Mouse (Mus musculus) embryo, embryonic 10.5 days (tissue): ENCODE measurements around the gene Mast4.

ENCODE experiments used
- DNase-seq: peaks from one replicate; pipeline ENCODE4 v3.0.0-alpha.2; 2015; ENCODE audit warnings: low spot score

Gene Mast4

DNA sequence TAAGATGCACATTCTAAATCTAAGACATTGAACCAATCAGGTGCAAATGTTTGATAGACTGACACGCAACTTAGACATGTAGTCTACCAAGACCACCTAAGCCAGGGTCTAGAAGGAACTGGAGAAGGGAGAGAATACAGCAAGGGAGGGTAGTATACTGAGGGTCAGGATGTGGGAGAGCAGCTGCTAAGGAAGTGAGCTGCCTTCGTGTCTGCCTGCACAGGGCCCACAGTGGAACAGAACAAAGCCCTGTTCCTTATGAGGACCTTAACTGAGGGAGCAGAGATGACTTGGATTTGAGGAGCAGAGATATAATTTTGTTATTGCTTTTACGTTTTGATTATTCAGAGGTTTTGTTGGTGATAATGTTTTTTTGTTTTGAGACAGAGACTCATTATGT, 138.4 kb downstream of the Mast4 start:
- no peak for DNase-seq

DNA sequence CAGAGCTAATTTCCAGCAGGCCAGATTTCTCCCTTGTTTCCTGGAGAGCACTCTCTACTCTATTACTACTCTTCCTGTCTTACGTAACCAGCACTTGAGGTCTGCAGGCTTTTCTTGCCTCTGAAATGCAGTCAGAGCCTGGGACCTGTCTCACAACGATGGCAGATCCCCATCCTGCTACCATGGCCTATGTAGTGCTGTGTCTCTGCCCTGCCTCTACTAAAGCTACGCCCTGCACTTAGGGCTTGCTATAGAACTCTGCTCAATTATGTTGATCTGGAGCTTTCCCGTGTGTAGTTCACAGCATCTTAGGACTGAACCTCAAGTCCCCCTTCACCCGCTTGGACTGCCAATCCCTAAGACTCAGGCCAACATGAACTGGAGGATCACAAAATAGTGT, 150.7 kb downstream of the Mast4 start:
- no peak for DNase-seq

DNA sequence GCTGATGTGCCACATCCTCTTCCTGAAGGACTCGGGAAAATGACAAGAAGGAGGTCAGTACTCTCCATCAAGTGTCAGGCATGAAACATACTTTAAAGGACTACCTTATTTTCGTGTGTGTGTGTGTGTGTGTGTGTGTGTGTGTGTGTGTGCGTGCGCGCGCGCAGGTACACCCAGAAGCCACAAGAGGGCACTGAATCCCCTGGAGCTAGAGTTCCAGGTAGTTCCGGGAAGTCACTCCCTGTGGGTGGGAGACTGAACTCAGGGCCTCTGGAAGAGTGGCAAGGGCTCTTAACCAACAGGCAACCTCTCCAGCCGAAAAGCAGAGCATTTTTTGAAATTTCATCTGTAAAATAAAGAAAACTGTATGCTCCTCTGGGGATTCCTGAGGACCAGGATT, 152.5 kb downstream of the Mast4 start:
- DNase-seq = no peak

DNA sequence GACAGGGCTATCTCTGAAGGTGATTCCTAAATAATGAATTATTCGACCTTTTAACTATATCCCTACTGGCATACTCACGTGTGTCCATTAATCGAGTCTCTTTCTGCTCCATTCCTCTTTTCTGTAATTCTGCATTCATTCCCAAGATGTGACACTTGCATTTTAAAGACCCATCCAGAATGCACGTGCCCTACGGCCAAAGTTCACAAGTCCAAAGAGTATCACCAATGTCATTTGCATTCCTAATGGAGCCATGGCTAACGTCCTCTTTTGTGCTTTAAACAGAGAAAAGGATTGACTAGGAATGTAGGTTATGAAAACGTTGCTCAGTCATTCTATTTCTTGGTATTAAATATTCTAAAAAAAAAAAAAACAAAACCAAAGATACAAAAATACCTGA, 157.4 kb downstream of the Mast4 start:
- DNase-seq = no peak

DNA sequence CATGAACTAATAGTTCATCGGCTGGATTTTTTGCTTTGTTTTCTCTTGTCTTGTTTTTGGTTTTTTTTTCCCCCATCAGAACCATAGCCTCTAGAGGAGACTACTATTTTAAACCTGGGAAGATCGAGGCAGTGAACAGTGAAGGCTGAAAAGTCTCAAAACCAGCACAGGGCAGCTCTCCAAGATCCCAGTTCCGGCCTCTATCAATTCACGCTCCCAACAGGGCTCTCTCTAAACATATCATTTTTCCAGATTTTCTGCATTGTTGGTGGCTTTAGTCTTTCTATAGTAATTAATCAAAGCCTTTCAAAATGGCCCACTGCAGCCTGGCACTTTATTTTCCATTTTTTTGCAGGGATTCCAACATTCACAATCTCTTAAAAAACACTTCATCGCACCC, 159.9 kb downstream of the Mast4 start:
- no peak for DNase-seq

DNA sequence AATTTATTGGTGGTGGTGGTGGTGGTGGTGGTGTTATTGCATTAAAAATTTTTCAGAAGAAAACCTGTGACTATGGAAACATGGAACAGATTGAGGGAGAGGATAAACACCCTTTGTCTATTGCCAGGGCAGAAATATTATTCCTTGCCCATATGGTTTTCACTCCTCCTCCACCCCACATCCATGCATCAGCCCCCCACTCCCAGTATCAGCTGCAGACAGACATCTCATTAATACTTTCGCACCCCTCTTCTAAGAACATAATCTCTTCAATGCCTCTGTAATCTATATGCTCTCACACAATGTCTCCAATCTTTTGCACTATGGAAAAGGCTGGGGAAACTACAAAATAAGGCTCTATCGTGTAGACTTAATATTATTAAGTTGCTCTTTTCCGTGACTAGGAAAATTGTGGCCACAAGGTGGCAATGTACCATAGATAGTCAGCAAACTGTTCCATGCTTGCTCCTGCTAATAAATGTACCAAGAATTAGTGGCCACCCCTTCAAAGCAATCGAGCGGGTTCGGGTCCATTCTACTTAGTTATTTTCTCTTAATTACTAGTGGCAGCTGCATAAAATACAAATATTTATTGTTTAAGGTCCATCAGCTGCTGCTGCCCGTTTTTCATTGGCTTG, 160.6 kb downstream of the Mast4 start:
- peak; percentile 87 for DNase-seq

DNA sequence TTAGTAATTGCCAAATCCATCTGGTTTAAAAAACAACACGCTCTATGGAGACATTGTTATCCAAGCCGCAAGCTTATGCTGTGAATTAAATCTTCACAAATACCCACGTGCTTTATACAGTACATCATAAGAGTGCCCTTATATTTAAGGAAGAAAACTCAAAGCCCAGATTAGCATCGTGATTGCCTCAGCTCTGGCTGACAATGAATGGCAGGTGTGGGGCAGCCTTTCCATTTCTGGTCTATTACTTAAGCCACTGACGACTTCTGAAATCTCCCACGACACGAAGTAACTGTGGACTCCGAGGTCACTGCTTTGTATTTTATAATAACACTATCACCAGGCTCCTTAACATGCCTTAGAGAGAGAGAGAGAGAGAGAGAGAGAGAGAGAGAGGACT, 182.4 kb downstream of the Mast4 start:
- no peak for DNase-seq

DNA sequence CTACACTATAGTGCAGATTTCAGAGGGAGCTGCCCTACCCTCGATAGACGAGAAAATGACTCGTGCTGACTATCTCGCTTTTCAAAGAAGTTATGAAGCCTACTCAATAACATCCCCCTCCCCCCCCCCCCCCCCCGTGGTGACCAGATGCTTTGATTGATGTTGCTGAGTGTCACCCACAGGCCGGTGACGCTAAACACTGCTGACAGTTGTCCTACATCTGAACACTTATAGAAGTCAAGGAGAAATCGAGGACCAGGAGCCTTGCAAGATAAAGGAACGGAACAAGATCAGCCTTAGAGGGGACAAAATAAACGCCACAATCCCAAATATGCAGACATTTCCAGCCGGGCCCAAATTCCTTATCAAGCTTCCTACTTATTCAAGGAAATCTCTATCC, 183.1 kb downstream of the Mast4 start:
- DNase-seq = no peak

DNA sequence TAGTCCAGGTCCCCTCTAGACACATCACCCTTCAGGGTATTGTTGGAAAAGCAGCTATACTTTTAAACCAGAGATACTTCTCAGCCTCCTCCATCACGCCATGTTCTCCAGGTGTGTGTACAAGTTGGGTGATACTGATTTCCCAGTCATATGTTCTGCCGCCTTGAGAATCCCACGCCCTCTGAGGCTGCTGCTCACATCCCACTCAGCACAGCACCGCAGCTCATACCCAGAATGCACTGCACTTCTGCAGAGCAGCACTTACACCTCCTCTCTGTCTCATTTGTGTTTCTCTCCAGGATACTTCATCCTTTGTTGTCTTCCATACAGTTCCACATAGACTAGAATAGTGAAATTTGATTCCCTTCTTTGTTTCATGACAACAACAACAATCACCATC, 183.6 kb downstream of the Mast4 start:
- DNase-seq = no peak

DNA sequence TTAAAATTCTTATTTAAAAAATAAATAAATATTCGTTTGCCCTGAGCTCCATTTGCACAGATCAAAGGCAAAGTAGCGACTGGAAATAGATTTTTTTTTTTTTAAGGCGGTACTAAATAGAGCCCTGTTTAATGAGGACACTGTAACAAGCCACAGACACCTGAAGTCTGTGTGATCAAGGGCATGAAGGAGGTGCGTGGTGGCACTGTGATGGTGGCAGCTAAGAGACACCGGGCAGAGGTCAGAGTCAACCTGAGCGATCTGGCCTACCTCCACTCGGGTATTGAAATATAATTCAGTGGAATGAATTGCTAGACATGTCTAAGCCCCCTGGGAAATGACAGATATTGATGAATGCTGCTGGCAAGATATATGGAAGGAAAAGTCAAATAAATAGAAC, 184.9 kb downstream of the Mast4 start:
- DNase-seq = no peak

DNA sequence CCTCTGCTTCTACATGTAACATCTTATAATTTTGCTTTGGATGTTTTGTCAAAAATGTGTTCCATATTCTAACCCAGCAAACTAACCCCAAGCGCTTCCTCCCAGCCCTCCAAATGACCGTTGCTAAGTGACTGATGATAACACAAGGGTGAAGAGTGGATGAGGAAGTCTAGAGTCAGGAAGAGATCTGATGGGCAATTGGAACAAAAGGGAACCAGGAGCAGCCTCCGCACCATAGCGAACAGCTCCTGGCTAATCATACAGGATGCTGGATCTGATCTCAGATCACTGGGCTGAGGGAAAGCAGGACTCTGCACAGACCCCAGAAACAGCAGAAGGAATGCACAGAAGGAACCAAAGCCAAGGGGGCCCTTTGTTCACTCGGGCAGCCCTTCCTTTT, 190.0 kb downstream of the Mast4 start:
- DNase-seq = no peak

DNA sequence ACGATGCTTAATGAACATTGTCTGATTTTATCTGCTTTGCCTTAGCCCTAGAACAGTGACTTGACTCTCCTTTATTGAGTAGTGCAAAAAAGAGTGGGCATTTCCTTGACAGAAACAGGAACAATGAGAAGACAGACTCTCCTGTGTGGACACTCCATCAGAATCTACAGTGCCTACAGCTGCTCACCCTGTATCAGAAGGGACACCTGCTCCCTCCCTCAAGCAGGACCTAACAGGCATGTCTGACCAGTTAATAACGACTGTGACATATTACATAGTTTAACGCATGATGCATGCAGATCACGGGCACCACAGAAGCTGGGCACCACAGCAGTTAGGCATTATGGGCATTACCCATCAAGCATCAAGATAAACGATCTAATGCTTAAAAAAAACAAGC, 193.0 kb downstream of the Mast4 start:
- DNase-seq = no peak

DNA sequence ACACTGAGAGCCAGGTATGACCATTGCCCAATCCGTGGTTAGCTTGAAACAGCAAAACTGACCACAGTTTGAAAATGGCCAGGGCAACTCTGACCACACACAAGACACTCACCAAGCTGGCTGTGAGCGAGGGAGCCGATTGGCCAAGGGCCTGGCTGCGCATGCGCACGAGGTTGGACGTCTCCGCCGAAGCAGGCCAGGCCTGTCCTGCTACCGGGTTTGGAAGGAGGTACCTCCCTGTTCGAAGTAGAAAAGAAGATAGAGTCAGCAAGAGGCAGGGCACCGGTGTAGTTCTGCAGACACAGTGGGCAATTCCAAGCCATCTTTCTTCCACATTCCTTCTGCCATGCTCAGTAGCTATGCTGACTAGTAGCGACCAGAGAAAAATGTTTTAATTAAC, 194.2 kb downstream of the Mast4 start:
- no peak for DNase-seq

DNA sequence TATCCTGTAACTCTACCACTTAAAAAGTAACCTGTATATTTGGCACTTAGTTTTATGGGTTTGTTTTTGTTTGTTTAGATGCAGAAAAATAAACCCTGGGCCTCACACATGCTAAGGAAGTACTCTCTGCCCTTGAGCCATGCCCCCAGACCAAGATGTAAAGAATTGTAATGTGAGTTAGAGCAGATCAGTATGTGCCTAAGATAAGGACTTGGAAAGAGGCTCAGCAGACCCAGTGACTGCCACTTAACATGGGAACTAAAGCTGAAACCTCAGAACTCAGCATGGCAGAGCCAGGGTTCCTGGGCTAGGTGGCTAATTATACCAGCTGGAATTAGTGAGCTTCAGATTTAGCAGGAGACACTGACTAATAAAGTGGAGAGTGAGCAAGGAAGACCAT, 196.0 kb downstream of the Mast4 start:
- no peak for DNase-seq

DNA sequence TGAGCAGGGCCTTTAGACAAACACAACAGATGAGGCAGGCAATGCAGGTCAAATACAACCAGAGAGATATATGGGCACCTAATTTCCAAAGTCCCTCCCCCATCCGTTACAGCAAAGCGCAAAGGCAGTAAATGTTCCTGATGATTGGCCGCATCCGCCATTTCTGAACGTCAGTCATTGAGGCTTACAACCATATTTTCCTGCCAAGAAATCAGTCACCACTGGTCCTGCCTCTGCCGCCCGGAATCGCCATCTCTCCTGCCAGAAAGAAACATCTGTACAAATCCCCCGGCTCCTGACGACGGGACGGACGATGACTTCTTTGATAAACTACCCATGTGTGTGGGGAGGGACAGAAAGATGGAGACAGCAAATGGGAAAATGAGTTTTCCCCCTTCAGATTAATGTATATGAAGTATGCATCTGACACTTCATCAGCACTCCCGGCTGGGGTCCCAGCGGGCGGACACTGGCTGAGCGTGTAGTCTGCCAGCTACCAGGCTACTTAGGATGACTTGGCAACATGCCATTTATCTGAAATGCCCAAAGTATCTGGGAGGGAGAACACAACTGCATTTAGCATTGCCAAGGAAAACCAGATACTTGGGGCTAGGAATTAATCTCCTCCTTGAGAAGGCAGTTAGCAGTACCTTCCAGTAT, 198.9 kb downstream of the Mast4 start:
- DNase-seq = no peak

DNA sequence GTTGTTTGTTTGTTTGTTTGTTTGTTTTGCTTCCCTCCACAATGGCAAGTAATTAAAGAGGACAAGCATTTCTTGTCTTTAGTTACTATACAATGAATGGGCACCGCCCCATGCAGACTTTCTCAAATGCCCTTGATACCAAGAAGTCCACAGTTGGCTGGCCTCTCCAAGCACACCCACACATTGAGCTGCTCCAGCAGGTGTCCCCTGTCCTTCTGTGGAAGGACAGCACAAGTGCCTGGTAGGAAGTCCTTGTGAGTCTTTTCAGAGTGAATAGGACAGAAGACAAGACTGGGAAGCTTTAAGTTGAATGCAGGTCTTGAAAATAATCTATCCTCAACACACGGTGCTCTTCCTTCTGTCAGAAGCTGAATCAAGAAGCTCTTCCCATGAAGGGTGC, 202.5 kb downstream of the Mast4 start:
- no peak for DNase-seq

DNA sequence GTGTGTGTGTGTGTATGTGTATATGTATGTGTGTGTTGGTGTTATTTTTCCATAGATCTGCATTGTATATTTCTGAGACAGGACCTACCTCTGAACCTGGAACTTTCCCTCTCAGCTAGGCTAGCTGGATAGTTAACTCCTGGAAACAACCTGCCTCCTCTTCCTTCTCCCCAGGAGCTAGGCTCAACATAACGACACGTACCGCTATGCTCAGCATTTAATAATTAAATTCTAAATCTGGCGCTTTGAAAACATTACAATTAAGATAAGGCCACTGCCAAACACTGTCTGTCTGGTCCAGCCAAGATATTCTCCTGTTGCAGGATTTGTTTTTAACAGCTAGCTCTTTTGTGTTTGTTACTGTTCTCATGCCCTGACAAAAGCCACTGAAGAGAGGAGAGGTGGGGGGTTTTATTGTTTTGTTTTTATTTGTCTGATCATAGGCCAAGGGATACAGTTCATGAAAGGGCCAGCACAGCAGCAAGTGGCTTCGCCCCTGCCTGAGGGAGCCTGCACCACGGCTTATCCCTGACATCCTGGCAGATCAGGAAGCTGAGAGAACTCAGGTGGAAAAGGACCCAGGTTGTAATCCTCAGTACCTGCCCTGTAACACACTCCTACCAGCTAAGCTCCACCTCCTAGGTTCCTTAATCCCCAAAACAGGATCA, 205.0 kb downstream of the Mast4 start:
- no peak for DNase-seq

DNA sequence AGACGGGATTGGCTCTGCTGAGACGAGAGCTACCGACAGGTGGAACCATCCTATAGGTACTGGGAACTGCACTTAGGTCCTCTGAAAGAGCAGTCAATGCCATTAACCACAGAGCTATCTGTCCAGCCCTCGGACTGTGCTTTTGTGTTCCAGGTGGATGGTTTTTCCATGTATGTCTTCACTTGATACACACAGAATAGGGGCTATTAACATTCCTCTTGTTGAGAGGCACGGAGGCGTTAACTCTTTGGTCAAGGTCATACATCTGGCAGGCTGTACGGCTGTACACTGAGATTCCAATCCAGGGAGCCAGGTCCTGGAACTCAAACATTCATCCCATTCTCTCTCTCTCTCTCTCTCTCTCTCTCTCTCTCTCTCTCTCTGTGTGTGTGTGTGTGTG, 205.6 kb downstream of the Mast4 start:
- DNase-seq = no peak

DNA sequence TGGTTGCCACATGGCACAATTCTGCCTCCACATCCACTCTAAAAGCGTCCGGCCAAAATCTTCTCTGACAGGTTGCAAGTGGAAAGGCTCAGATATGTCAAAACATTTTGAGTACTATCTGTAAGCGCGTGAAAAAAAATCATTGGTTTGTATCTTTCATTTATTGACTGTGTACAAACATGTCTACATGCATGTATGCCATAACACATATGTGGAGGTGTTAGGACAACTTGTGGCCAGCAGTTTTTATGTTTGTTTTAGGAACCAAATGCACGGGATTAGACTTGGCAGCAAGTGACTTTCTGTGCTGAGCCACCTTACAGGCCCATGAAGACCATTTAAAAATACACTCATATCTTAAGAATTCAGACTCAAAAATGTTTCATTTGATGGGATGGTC, 206.7 kb downstream of the Mast4 start:
- no peak for DNase-seq

DNA sequence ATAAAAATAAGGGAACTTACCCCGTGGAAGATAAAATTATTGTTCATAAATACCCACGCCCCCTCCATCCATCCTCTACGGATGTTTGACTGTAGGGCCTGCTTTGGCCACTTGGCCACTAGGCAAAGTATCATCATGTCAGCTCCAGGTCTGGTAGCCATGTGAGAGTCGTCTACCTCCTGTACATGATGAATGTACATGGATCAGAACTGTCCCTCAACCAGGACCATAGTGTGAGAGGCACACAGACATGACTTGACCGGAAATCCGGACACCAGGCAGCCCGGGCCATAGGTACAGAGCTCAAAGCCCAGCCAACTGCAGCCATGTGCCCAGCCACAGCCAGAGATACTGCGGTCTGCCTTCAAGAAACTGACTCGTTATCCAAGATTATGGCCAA, 210.6 kb downstream of the Mast4 start:
- DNase-seq = no peak

DNA sequence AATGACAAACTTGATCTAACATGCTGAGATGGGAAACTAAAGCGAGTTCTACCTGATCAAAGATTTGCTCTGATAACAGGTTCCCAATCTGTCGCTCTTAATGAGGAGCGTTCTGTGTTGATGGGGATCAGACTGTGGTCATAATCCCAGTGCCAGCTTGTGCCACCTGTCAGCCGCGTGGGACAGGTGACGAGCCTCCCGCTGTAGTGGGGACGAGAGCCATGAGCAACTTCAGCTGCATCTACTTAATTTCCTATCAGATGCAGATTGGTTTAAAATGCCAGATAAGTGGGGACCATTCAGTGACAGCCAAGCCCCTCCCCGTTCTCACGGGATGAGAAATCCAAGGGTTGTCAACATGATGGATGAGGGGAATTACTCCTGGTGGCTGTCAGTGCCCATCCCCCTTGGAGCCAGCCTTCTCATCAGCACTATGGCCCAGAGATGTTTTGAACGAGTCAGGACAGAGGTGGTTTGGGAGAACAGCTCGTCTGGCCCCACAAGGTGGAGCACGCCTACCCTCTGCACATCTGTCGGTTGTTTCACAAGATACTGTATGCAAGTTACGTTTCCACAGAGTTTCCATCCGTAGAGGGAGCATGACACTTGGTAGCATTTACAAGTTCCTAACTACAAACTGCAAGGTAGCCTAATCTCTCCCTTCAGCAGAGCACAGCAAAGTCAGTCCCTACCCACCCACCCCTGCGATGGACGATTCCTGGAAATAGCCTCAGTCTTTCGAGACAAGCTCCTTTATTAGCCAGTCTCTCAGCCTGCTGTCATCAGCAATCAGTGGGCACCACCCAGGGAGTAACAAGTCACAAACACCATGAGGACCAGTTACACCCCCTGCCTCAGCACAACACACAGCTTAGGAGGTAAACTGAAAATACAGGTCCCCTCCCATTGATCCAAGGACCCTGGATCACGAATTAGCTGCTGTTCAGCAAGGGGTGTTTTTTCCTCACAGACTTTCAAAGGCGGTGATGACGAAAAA, 212.2 kb downstream of the Mast4 start:
- DNase-seq = peak; percentile 59

DNA sequence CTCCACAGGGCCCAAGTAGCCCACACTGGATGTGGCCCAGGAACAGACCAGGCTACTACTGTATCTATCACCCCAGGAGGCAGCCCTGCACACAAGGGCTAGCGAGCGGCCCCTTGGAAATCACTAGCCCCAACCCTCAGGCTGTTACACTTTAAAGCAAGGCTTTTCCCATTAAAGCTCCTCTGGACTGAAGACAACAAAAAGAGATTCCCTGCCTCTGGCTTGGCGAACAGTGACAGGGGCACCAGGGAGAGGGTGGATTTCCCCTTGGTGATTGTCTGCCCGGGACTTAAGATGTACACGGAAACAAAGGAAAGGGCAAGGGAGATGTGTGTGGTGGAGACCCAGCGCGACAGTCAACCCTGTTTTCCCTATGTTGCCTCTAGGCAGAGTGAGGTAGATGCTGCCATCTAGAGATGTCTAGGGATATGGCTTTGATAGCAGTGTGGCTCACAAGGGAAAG, 213.6 kb downstream of the Mast4 start:
- peak; percentile 76 for DNase-seq
